Mouse (Mus musculus): ENCODE results near the gene Sema5a.

DNA sequence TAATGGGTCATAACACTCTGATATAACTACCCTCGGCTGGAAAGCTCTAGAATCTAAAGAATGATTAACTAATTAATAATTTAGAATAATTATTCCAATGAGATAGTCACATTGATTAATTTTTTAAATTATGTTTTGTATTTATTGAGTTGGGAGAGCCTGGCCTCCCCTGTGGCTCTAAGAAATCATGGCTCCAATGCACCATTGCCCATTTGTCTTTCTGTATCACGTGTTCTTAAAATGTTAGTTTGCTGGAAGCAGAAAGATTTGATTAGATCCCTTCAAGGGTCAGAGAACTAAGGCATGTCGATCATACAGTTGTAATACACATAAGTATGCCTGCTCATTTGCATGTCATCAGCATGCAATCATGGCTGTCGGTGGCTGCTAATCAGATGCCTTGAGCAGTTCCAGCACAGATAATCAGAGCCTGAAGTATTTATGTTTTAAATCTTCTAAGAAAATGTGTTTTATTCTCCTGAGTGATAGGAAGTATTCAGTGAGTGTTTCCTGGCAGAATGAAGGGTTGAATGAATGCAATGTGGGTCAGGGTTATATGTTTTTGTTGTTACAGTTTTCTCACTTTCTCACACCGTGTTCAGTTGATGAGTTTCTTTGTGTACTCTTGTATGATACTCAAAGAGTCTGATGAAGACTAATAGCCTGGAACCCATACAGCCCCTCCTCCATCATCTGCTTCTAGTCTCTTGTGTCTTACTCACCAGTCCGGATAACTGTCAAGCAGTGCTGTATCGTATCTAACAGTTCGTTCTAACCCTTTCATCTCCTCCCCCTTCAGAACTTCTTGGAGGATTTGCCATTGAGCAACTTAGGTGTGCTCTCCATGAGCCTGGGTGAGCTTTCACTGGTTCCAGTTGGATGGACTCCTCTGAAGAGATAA is 240.7 kb downstream of the Sema5a start:
- TF ChIP-seq TCF12 (IDR thresholded peaks at IDR 0.05; ENCODE audit: low read depth, low read length): no peak
- TF ChIP-seq POLR2A (IDR thresholded peaks at IDR 0.05; ENCODE audit: low read depth, low read length): no peak
- no peak for TF ChIP-seq MAX (IDR thresholded peaks at IDR 0.05; ENCODE audit: low read length)
- no peak for TF ChIP-seq ZKSCAN1 (IDR thresholded peaks at IDR 0.05; ENCODE audit: borderline replicate concordance, low read depth, low read length)
- no peak for TF ChIP-seq TBP (conservative IDR thresholded peaks at IDR 0.05; ENCODE audit: low read depth, low read length)

Data from CH12.LX (cell line).